Mouse (Mus musculus) spleen, adult 2 months (tissue): ENCODE results near the gene Foxl2. TPM values are rescaled to one million over a fixed set of nuclear protein-coding genes. Genes with fewer than 3 reads are reported as not detected.

Experiments
- DNase-seq, 2 experiments: peaks; one replicate each; pipeline versions ENCODE4 v3.0.0 to v3.0.0-alpha.2; 2012 to 2021; ENCODE audit warnings: low spot score in 2 of 2, low read depth in 1 of 2
- H3K27ac ChIP-seq: fragments of 200-500 bp; 2 replicates; pipeline ENCODE4 v1.5.1; 2012; ENCODE audit warnings: low read length, inconsistent platforms; ENCODE audit not compliant: insufficient read depth
- H3K27me3 ChIP-seq: fragments of 200-500 bp; 2 replicates; pipeline ENCODE4 v1.6.1; 2012; ENCODE audit warnings: mild to moderate bottlenecking, moderate library complexity, low read length, inconsistent platforms; ENCODE audit not compliant: control insufficient read depth, insufficient read depth
- H3K36me3 ChIP-seq: fragments of 200-500 bp; 2 replicates; pipeline ENCODE4 v1.6.1; 2012; ENCODE audit warnings: mild to moderate bottlenecking, low read length, inconsistent platforms; ENCODE audit not compliant: control insufficient read depth, insufficient read depth
- H3K4me1 ChIP-seq: fragments of 200-500 bp; 2 replicates; pipeline ENCODE4 v1.6.1; 2011; ENCODE audit warnings: inconsistent platforms; ENCODE audit not compliant: control insufficient read depth, insufficient read depth, insufficient read length
- H3K4me3 ChIP-seq: fragments of 200-500 bp; 2 replicates; pipeline ENCODE4 v1.5.1; 2011; ENCODE audit warnings: mild to moderate bottlenecking, inconsistent platforms; ENCODE audit not compliant: insufficient read depth, insufficient read length; ENCODE audit errors: extremely low read depth
- CTCF ChIP-seq: fragments of 200-500 bp; IDR thresholded peaks from 2 replicates; pipeline ENCODE4 v1.5.1; 2011; ENCODE audit warnings: mild to moderate bottlenecking, inconsistent platforms; ENCODE audit not compliant: insufficient read depth, insufficient read length, insufficient replicate concordance; ENCODE audit errors: extremely low read depth
- POLR2A ChIP-seq: fragments of 200-500 bp; IDR thresholded peaks from 2 replicates; pipeline ENCODE4 v1.6.1; 2011; ENCODE audit warnings: low read depth, low read length, inconsistent platforms
- WGBS: fragments of 180-500 bp; shearing (Covaris S2); methylation state at CpG from one replicate; pipeline ENCODE4 v1.1.7; 2018; 5-methylcytosine and 5-hydroxymethylcytosine counted together
- polyA plus RNA-seq: library from polyadenylated mRNA; depleted of rRNA; stranded (reverse); fragments of >200 nt; gene quantifications from 2 replicates; pipeline ENCODE4 v1.2.3, GENCODE M21; 2012; rRNA removed

Gene Foxl2
- polyA plus RNA-seq, result not detected in 2 replicates

GRCm38 (mm10) chr9:98955103-98955715, at the start of gene Foxl2:
TSS of gene Foxl2 (plus strand) at chr9:98955288.
- H3K4me1 ChIP-seq, result peaks cover 7% of the 10 kb centered on the region; the same call in 1 of the 2 replicates
- no peak within 1 kb of the TSS for H3K27ac ChIP-seq
- peaks cover 50% of the 10 kb centered on the region for H3K27me3 ChIP-seq
- DNase-seq, result no peak
- TF ChIP-seq POLR2A, result no peak
- TF ChIP-seq CTCF, result no peak
- H3K4me3 ChIP-seq, result peak within 1 kb of the TSS; percentile 20
- H3K36me3 ChIP-seq, result no peaks in the 10 kb centered on the region
- 2% methylated on average over 56 of the region's 58 CpGs for WGBS

GRCm38 (mm10) chr9:98920629-98921523, 34.2 kb upstream of the Foxl2 start:
- Histone ChIP-seq H3K27me3 (no peaks in the 10 kb centered on the region), H3K4me1 (no peaks in the 10 kb centered on the region), H3K27ac (no peak overlapping the region), H3K4me3 (no peak overlapping the region), H3K36me3 (no peaks in the 10 kb centered on the region)
- WGBS, result 88% methylated on average over 5 of the region's 5 CpGs
- no peak for DNase-seq
- TF ChIP-seq CTCF (no peak), POLR2A (no peak)

DNA sequence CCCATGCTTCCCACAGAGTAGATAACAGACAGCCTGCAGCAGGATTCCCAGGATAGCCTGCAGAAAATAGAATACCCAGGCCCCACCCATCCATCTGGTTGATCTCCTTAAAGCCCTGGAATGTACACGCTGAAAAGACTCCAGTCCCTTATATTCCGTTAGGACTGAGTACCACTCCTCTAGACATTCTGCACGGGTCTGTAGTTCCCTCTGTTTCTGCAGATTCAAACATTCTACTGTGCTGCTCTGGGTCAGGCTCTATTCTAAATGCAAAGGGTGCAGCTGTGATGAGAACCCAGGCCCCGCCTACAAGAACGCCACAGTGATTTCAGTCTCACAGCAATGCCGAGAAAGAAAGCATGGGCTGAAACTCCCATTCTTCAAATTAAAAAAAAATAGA, 32.0 kb upstream of the Foxl2 start:
- DNase-seq, result no peak
- no peak overlapping the region for H3K4me3 ChIP-seq
- no peaks in the 10 kb centered on the region for H3K4me1 ChIP-seq
- no peak for TF ChIP-seq POLR2A
- 57% methylated on average over 6 of the region's 6 CpGs for WGBS
- H3K27ac ChIP-seq, result no peak overlapping the region
- H3K36me3 ChIP-seq, result no peaks in the 10 kb centered on the region
- no peaks in the 10 kb centered on the region for H3K27me3 ChIP-seq

DNA sequence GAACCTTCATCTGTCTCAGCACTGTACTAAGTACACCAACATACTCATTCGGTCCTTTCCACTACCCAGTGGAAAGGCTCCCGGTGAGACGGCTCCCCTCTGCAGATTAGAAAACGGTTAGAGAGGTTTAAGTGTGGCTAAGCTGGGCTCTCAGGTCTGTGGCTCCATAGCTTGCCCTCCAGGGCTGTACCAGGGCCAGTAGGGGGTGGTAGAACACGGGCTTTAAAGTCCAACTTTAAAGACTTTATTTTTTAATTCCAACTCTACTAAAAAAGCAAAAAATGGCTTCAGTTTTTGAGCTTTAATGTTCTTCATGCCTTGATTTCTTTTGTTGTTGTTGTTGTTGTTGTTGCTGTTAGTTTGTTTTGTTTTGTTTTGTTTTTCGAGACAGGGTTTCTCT, 30.9 kb upstream of the Foxl2 start:
- Histone ChIP-seq H3K27ac (no peak overlapping the region), H3K36me3 (no peaks in the 10 kb centered on the region), H3K4me3 (no peak overlapping the region), H3K4me1 (no peaks in the 10 kb centered on the region), H3K27me3 (no peaks in the 10 kb centered on the region)
- WGBS, result 64% methylated on average over 6 of the region's 6 CpGs
- no peak for DNase-seq
- TF ChIP-seq CTCF (no peak), POLR2A (no peak)

GRCm38 (mm10) chr9:98929496-98929895, 25.6 kb upstream of the Foxl2 start:
- Histone ChIP-seq H3K27ac (no peak overlapping the region), H3K4me1 (no peaks in the 10 kb centered on the region), H3K36me3 (no peaks in the 10 kb centered on the region), H3K4me3 (no peak overlapping the region), H3K27me3 (no peaks in the 10 kb centered on the region)
- no peak for DNase-seq
- 85% methylated on average over 2 of the region's 2 CpGs for WGBS
- TF ChIP-seq CTCF (no peak), POLR2A (no peak)

DNA sequence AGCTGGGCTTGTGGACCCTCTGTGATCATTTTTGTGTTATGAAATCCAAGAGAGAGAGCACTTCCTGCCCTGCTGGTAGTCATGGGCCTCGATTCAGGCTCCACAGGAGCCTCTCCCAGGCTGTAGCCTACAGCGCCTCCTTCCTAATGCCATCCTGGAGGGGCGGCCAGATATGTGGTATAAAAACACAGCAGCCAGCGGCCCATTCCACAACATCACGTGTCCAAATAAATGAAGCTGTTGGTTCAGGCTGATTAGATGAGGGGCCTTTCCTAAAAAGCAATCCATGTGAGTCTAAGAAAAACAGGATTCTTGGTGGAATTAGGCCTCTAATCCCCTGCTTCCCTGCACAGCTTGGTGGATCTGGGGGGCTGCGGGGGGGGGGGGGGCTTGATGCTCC, 22.2 kb upstream of the Foxl2 start:
- Histone ChIP-seq H3K27me3 (no peaks in the 10 kb centered on the region), H3K27ac (no peak overlapping the region), H3K4me3 (no peak overlapping the region), H3K36me3 (no peaks in the 10 kb centered on the region), H3K4me1 (no peaks in the 10 kb centered on the region)
- TF ChIP-seq CTCF (no peak), POLR2A (no peak)
- no peak for DNase-seq
- 65% methylated on average over 6 of the region's 6 CpGs for WGBS

- TF ChIP-seq CTCF (no peak), POLR2A (no peak)
- WGBS, result 33% methylated on average over 16 of the region's 16 CpGs
- H3K27me3 ChIP-seq, result no peaks in the 10 kb centered on the region
- H3K4me1 ChIP-seq, result no peaks in the 10 kb centered on the region
- H3K27ac ChIP-seq, result no peak overlapping the region
- DNase-seq, result no peak
- no peak overlapping the region for H3K4me3 ChIP-seq
- H3K36me3 ChIP-seq, result no peaks in the 10 kb centered on the region
These were observed 19.7 kb upstream of the Foxl2 start for GRCm38 (mm10) chr9:98935190-98935909.
